Mouse (Mus musculus) layer of hippocampus, postnatal 10 days (tissue): ENCODE measurements around the gene Cnot4. TPM values are rescaled to one million over a fixed set of nuclear protein-coding genes. Genes with fewer than 3 reads are reported as not detected.

Experiments used
- total RNA-seq, 2 experiments: library from RNA; stranded (reverse); gene quantifications; 2 replicates each; pipeline ENCODE4 v1.2.3; 2021

Cnot4 gene
- total RNA-seq, 2 experiments from 2014 or later: 37.5 to 41.0 TPM

Other genes starting within 250 kb of the Cnot4 start
- gene Wdr91, start 222.8 kb downstream of the Cnot4 start, total RNA-seq: 10 to 100 TPM; 32.6 to 34.9 TPM
- gene Stra8, start 213.6 kb downstream of the Cnot4 start, total RNA-seq: not detected
- 1 to 10 TPM; 1.3 to 1.9 TPM for gene Slc23a4, start 145.3 kb downstream of the Cnot4 start, total RNA-seq
- gene Nup205, start 43.7 kb upstream of the Cnot4 start, total RNA-seq: 10 to 100 TPM; 30.8 to 33.6 TPM
- 1 to 10 TPM; 5.7 to 6.4 TPM for gene Slc13a4, start 174.4 kb upstream of the Cnot4 start, total RNA-seq
- gene Fam180a, start 192.4 kb upstream of the Cnot4 start, total RNA-seq: 1 to 10 TPM; 1.8 to 2.1 TPM